Mouse (Mus musculus): ENCODE measurements around the gene Acss2.
"Not testable (repeated sequence)": the region's sequence is repeated elsewhere in the genome, so short reads cannot be mapped to it uniquely, and the experiment has no call there.

Acss2 gene

DNA sequence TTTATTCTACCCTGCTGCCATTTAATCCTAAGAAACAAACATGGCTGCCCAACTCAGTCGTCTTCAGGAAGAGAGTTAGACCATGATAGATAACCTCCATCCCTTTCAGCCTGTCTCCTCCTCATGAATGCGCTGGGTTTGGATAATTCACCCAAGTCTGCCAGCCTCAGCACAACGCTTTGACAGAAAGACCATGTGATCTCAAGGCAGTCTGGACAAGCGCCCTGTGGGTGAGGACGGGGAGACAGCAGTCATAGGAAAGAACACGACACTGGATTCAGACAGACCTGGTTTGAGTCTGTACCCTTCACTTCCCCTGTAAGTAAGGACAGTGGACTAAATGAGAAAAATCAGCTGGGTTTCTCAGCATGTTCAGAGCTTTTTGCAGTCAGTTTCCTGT is 71.8 kb downstream of the Acss2 start:
- no peak for DNase-seq (ENCODE audit: low read depth, low spot score)

DNA sequence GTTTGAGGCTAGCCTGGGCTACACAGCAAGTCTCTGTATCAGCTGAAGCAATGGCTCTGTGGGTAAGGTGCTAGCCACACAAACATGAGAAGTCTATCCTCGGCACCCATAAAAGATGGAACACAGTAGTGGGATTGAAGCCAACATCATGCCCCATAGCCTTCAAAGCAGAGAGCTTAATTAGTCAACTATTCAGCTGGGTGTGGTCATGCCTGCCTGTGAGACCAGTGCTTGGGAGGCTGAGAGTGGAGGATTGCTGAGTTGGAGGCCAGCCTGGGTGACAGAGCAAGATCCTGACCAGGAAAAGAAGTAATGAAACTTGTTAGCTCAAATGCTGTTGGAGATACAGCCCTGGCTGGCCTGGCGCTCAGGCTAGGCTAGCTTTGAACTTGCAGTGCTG is 73.1 kb downstream of the Acss2 start:
- DNase-seq (ENCODE audit: low read depth, low spot score) = no peak

DNA sequence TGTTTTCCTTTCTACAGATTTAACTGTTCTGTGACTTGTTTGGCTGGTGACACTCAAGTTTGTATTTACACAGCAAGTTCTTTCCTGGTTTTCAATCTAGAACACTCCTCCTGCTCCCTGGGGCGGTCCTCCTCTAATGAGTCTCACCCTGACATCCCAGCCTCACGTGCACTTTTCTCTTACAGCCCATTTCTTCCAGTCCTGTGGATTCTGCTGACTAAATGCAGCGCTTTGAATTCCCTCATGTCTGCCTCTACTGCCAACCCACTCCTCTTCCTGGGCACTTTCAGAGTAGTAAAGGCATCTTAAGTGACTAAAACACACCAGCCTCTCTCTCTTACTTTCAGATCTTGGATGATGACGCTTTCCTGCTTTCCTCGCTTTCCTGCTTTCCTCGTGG is 73.9 kb downstream of the Acss2 start:
- no peak for DNase-seq (ENCODE audit: low read depth, low spot score)

DNA sequence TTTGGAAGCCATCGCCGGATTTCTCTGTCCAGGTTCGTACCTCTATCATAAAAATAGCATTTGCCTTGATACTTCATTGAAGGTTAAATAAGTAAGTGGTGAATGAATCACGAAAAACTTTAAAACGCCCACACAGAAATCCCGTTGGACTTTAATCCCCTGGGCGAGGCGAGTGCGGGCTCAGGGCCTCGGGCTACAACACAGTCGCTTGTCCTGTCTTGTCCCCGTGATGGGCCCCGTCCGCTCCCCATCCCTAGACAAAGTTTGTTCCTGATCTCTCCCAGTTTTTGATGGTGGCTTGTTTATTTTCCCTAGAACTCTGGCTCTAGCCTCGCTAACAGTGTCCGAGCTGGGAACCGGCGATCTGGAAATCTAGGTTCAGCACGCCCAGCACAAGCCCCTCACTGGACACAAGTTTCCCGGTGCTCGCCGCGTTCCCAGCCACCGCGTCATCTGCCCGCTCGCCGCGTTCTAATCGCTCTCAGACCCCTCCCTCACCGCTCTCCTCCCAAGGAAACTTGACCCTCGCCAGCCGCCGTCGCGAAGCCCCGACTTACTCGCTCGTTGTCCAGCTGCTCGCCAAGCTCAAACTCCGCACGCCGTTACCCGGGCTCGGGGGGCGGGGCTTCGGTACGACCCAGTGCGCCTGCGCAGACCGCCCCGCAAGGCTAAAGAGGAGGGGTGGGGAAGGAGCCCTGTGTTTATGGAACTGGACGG is 74.5 kb downstream of the Acss2 start, which contains the start of gene Gss:
Gene Gss, minus strand, starts transcription at position 674 of the 717 bp plus-strand sequence.
- DNase-seq (ENCODE audit: low read depth, low spot score) = peak; percentile 97

DNA sequence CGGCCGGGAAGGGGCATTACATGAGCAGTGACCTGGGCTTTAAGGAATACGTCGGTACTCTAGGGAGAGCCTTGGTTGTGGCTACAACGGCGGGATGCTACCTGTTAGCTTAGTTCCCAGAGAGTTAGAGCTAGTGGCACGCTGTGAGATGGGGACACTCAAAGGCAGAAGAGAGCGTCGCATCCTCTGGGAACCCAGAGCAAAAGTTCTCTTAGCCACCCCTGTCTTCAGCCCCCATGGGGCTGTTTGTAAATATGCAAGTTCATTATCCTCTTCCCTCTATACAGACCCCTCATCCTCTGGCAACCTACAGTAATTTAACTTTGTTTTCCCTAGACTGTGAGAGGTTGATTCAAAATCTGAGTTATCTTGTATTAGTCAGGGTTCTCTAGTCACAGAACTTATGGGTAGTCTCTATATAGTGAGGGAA is 75.1 kb downstream of the Acss2 start:
- no peak for DNase-seq (ENCODE audit: low read depth, low spot score)

DNA sequence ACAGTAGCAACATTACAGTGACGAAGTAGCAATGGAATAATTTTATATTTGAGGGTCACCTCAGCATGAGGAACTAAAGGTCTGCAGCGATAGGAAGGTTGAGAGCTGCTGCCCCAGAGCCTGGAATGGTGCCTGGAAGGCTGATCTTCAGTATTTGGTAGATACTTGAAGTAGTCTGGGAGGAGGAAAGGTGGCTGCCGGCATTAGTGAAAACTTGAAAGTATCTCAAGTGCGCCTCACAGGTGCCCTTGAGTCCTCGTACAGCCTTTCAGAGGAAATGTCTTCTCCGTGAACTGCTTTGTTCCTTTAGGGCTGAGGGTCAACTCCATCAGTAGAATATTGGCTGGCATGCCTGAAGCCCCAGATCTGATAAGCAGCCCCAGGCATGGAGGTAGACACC is 77.8 kb downstream of the Acss2 start:
- DNase-seq (ENCODE audit: low read depth, low spot score) = no peak

DNA sequence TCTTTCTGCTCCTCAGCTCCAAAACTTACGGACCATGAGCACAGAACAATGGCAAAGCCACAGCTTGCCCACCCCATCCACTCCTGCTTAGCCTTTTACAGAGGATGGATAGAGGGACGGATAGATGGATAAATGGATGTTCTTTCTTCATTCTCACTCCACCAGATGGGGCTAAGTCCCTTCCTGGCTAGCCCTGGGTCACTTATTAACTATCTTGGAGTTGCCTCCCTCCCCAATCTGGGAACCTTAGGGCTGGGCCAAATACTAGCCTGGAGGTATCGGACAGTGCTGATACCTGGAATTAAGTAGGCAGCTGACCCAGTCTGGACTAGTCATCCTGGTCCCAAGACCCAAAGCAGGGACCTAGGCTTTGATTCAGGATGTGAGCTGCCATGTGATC is 86.0 kb downstream of the Acss2 start:
- DNase-seq (ENCODE audit: low read depth, low spot score) = no peak

DNA sequence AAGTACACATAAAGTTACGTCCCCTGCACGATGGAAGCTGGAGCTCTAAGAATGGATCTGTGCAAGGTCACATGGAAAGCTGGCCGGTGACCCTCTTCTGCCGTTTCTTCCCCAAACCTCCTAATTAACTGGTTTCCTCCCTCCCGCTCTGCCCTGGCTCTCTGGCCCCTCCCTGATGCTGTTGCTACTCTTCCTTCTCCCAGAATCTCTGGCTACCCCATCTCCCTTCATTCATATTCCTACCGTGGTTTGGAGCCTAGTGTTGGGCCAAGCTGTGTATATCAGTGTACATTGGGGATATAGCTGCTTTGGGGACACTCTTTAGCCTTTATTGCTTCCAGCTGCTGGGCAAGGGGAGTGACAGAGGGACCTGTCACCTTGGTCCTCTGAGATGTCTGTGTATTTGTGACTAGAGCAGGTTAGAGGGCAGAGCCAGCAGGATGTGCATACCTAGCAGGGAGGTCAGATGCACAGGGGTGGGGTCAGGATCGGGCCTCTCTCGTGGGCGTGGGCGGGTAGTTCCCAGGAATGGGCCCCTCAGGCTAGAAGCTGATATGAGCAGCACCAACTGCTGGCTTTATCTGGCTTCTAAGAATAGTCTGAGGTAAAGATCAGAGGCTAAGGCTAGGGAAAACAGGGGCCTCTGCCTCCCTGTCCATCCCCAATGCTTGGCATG is 87.0 kb downstream of the Acss2 start:
- no peak for DNase-seq (ENCODE audit: low read depth, low spot score)

DNA sequence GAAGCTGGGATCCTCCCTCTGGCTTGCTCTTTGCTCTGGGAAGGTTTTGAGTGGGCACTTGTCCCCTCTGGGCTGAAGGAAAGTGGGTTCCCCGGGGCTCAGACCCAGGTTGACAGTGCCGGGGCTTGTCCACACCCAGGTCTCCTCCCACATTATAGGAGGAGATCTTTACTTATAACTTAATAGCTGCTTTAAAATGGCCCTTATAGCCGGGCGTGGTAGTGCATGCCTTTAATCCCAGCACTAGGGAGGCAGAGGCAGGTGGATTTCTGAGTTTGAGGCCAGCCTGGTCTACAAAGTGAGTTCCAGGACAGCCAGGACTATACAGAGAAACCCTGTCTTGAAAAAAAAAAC is 87.5 kb downstream of the Acss2 start:
- DNase-seq (ENCODE audit: low read depth, low spot score) = not testable (repeated sequence)

DNA sequence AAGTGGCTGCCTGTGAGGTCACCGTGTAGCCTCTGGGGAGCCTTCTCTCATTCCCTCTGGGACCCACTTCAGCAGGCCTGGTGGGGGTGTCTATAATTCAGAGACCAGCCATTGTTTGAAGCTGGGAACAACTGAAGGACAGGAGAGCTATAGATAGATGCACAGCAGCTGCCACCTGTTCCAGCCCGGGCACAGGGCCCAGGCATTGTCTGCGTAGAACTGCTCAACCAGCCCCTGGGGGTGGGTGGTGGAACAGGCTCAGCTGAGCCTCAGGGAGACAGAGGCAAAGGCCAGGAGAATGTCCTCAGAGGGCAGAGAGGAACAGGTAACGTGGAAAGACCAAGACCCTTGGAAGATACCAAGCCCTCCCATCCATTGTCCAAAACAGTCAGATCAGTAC is 88.6 kb downstream of the Acss2 start:
- DNase-seq (ENCODE audit: low read depth, low spot score) = no peak

DNA sequence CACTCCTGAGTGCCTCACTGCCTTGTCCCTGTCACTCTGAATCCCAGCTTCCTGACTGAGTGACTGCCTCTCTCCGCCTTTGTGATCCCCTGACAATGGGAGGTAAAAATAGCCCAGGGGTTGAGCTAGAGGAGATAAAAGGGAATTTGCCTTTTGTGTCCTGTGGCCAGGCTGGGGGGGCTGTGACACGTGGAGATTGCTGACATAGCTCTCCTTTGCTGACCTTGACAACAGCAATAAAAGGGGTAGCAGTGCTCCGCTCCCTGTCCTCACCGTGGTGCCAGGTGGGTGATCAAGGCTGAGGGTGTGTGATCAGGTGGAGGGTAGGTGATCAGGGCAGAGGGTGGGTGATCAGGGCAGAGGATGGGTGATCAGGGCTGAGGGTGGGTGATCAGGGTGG is 93.2 kb downstream of the Acss2 start, which contains the start of gene Myh7b:
Gene Myh7b, plus strand, starts transcription at position 235 of the 400 bp plus-strand sequence.
- no peak for DNase-seq (ENCODE audit: low read depth, low spot score)

DNA sequence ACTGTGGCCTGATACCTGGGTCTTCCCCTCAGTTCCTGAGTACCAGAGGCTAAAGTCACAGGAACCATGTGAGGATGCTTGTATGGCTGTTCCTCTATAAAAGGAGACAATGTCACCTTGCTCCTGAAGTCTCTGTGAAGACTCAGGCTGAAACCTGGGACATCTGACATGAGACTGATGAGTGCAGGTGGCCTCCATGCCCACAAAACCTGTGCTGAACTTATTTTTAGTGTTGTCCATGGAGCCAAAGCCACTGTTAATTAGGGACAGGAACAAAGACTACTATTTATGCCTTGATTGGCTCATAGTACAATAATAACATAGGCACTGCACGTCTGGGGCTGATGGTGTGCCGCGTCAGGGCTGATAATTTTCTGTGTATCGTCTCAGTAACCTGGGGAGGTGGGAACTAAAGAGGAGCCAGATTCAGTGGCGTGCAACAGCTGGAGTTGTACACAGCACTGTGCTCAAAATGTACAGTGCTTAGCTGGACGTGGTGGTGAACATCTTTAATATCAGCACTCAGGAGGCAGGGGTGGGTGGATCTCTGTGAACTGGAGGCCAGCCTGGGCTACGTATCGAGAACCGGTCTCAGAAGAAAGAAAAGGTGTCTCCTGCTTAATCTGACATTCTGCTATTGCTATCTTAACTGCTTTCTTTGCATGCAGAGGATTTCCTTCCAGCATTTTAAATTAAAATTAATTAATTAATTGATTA is 94.2 kb downstream of the Acss2 start:
- DNase-seq (ENCODE audit: low read depth, low spot score) = no peak

DNA sequence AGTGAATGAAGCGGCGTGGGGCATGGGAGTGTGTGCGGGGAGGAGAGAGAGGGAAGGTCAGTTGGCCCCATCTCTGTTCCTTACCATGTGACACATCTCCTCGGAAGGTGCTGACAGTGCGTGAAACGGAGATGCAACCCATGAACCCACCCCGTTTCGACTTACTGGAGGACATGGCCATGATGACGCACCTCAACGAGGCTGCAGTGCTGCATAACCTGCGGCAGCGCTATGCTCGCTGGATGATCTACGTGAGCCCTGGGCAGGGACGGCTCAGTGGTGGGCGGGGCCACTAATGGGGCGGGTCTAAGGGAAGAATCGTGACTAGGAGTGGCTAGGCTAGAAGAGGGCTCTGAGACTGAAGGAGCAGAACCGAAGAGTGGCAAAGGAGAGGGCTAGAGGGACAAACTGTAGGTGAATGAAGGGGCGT is 95.6 kb downstream of the Acss2 start:
- DNase-seq (ENCODE audit: low read depth, low spot score) = peak; percentile 52

DNA sequence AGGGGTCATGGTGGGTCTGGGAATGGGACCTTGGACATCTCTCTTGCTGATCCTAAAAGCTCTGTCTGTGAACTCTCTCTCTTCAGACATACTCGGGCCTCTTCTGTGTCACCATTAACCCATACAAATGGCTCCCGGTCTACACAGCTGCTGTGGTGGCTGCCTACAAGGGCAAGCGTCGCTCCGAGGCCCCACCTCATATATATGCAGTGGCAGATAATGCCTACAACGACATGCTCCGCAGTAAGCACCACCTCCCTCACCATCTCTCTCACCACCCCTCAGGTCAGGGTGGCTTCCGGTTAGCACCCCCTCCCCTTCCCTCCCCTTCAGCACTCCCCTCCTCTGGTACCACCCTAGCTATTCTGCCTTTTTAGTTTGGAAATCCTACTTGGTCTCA is 96.2 kb downstream of the Acss2 start:
- no peak for DNase-seq (ENCODE audit: low read depth, low spot score)

DNA sequence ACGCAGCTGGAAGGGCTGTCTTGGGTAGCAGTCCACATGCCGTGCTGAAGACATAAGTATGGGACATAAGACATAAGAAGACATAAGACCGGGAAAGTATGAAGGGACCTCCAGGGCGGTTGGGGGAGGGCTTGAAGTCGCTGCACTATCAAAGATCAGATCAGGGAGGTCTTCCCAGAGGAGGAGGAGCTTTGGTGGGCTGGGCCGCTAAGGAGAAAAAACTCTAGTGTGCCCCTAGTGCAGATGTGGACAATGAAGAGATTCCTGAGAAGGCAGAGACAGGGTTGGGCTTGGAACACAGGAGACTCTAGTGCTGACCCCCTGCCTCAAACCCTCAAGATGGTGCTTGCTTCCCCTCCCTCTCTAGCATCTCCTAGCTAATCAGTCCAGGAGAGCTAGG is 99.2 kb downstream of the Acss2 start:
- DNase-seq (ENCODE audit: low read depth, low spot score) = no peak

DNA sequence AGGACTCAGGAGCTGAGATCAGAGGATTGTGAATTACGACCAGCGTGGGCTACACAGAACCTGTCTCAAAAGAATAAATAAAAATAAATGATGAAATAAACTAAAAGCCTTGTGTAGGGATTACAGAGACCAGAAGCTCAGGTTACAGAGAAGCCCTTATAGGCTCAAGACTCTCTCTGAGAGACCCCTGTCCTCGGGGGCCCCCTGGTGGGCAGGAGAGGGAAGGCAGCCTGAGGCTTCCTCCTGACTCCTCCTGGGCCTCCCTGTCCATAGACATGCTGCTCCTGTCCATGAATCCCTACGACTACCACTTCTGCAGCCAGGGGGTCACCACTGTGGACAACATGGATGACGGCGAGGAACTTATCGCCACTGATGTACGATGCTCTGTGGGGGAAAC is 102.1 kb downstream of the Acss2 start:
- DNase-seq (ENCODE audit: low read depth, low spot score) = peak; percentile 57

DNA sequence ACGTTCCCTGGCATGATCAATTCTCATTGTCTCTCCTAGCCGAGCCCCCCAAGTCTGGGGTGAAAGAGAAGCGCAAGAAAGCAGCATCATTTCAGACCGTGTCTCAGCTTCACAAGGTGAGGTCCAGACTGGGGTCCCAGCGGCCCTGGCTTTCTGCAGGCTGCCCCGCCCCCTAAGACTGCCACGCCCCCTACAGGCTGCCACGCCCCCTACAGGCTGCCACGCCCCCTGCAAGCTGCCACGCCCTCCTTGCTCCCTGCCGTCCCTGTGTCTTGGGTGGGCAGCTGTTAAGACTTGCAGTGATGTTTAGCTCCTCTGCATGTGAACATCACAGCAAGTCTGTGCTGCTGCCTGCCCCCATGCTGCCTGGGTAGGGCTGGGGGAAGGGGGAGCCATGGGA is 104.9 kb downstream of the Acss2 start:
- DNase-seq (ENCODE audit: low read depth, low spot score) = no peak

DNA sequence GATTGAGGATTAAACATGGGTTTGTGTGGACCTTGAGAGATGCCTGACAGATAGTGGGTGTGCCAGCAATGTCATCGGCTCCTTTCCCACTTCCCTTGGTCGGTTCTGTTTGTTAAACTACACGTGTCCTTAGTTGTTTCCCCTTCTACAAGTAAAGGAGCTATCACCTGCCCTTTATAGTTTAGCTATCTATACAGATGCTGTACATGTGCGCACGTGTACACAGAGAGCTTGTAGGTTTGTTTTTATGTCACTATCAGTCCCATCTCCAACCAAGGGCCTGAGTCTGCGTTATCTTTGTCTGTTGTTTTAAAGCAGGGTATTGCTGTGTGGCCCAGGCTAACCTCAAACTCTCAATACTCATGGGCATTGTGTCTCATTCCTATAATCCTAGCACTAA is 106.2 kb downstream of the Acss2 start:
- no peak for DNase-seq (ENCODE audit: low read depth, low spot score)

DNA sequence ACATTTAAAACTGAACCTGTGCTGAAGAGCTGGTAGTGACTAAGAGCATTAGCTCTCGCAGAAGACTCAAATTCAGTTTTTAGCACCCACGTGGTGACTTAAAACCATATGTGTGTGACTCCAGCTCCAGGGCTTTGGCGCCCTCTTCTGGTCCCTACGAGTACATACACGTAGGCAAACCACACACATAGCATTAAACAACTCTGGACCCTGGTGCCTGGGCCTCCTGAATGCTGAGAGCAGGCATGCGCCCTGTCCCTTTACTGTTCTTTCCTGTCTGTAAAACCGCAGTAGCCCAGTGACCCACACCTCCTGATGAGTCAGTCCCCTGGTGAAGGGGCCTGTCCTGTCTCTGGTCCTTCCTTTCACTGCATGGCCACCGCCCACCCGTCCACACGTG is 107.0 kb downstream of the Acss2 start:
- DNase-seq (ENCODE audit: low read depth, low spot score) = no peak

DNA sequence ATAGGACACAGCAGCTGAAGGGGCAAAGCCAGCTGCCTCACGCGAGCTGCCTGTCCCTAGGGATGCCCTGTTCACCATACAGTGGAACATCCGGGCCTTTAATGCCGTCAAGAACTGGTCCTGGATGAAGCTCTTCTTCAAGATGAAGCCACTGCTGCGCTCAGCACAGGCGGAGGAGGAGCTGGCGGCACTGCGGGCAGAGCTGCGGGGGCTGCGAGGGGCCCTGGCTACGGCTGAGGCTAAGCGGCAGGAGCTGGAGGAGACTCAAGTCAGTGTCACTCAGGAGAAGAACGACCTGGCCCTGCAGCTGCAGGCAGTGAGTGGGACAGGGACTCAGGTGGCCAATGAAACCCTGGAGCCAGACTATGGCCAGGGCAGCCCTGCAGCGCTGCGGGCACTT is 108.5 kb downstream of the Acss2 start:
- no peak for DNase-seq (ENCODE audit: low read depth, low spot score)

DNA sequence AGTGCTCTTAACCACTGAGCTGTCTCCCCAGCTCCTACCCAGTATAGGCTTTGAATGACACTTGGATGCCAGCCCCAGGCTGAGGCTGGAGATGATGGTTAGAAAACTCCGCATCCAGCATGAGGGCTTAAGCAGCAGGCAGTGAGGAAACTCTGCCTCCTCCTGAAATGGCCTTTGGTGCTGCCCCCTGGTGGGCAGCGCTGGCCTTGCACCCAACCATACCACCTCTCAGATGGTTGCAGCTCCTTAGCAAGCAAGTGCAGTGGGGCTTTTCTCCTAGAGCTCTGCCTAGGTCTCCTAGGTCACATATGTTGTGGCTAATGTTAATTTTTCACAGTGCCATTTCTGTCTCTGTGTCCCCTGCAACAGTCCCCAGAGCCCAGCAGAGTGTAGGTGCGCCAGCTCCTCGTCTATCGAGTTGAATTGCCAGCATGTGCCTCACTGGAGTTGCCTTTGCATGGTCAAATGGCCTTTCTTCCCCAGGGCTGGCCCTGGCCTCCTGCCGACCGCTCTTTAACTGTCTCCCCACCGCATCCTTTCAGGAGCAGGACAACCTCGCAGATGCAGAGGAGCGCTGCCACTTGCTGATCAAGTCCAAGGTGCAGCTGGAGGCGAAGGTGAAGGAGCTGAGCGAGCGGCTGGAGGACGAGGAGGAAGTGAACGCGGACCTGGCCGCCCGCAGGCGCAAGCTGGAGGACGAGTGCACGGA is 109.4 kb downstream of the Acss2 start:
- DNase-seq (ENCODE audit: low read depth, low spot score) = peak; percentile 63

DNA sequence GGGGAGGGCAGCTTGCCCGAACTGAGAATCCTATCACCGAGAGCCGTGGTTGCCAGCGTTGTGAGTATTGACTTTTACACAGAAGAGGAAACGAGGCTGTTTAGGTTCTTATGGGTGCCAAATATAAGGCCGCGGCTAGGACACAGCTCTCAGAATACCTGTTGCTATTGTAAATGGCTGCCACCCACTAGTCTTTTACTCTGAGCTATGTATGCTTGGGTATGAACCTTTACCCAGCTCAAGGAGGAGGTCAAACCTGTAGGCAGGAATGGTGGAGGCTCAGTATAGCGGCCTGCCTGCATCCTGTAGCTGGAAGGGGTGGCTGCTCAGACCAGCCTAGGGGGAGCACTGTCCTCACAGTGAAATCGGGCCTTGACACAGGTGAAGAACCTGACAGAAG is 110.4 kb downstream of the Acss2 start:
- no peak for DNase-seq (ENCODE audit: low read depth, low spot score)

All from embryo, embryonic 11.5 days (tissue).